Mouse (Mus musculus): ENCODE results near the gene Nostrin.

Nostrin gene

DNA sequence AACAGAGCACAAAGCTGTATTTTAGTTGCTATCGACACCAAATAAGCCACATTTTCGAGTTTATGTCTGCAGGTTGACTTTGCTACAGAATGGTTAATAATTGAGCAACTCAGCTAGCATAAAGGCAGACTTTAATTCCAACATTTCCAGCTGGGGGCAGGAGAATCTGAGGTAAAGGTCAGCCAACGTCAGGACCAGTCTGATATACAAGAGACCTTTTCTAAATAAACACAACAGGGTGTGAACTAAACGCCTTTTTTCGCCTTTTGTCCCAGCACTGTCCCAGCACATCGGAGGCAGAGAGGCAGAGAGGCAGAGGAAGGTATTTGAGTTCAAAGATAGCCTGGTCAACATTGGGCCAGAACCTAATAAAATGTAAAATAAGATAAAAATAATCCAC, 69.6 kb downstream of the Nostrin start:
- DNase-seq (ENCODE audit: low read depth) = peak; percentile 9

DNA sequence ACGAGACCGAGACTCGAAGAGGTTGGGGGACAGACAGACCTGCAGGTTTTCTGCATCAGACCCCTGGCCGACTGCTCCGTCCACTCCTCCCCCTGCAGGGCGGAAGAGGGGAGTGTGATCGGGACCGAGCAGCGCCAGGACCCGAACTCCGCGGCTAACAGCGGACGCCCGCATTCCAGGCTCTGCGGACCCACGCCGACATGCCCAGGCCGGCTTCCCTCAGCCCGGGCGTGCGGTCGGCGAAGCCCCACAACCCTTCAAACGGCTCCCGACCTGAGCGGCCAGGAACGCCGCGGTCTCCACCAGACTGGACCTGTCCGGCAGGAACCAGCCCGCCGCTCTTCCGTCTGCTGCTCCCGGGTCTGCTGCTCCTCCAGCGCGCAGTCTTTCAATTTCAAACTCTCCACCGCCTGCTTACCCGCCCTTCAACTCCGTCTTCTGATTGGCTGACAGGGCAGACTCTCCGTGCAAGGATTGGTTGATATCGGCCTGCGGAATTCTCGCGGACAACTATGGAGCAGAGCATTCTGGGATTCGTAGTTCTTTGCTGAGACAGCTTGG, 70.3 kb downstream of the Nostrin start, which contains the start of gene Spc25:
Gene Spc25, minus strand, starts transcription at position 404 of the 561 bp plus-strand sequence.
- peak; percentile 95 for DNase-seq (ENCODE audit: low read depth)

DNA sequence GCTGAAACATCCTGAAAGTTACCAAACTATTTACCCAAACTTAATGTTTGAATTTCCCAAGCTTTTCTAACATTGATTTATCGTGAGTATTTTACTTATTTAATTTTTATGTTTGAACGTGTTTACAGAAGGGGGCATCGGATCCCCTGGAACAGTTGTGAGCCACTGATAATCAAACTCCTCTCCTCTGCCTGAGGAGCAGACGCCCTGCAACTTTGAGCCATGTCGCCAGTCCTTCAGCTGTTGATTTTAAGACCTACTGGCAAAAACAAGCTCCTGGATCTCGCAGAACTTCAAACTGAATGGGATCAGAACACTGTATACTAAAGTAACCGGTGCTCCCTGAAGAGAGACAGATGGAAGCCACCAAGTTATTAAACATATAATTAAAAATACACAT, 70.9 kb downstream of the Nostrin start:
- no peak for DNase-seq (ENCODE audit: low read depth)

DNA sequence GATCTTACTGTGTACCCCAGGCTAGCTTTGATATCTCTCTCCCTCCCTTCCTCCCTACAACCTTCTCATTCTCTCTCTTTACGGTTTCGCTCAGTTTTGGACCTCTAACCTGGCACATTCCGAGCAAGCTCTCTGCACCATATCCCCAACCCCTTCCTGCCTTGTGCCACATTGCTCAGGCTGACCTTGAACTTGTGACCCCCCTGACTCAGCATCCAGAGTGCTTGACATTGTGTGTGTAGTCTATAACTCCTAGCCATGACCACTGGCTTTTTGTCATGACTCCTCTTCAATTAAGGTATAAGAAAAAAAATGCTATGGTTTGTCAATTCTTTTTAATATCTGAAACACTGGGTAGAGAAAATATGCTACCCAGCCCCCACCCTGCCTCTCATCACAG, 74.1 kb downstream of the Nostrin start:
- DNase-seq (ENCODE audit: low read depth) = no peak

DNA sequence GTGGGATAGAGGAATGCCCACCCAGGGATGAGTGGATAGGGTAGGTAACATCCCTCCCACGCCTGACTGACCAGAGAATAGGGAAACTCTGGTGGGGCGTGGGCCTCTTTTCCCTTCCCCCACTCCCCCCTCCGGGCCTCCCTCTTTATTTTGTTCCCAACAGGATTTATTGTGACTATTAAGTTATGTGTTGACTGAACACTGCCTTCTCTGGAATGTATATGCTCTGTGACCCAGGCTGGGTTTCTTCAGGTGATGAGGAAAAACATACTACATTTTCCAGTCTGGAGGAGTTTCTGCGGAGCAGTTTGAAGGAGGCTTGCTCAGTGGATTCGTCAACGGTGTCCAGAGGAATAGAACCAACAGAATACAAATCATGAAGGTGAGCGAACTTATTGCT, 75.2 kb downstream of the Nostrin start, which contains the start of gene G6pc2:
Gene G6pc2, plus strand, starts transcription at position 301 of the 400 bp plus-strand sequence.
- no peak for DNase-seq (ENCODE audit: low read depth)

DNA sequence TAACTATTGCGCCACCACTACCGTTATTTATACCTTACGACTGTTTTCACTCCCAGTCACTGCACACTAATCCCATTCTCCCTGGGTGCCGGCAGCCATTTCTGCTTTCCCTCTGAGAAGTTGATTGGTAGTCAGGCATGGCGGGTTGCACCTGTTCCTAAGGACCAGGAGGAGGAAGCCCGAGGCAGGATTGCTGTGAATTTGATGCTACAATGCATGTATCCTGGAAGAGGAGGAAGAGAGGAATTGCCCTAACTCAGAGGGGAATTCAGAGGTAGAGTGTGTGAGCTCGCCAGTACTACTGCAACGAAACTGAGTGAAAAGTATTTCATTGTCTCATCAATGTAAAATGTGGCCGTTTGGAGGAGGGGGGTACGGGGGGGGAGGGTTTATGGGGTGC, 77.1 kb downstream of the Nostrin start:
- no peak for DNase-seq (ENCODE audit: low read depth)

DNA sequence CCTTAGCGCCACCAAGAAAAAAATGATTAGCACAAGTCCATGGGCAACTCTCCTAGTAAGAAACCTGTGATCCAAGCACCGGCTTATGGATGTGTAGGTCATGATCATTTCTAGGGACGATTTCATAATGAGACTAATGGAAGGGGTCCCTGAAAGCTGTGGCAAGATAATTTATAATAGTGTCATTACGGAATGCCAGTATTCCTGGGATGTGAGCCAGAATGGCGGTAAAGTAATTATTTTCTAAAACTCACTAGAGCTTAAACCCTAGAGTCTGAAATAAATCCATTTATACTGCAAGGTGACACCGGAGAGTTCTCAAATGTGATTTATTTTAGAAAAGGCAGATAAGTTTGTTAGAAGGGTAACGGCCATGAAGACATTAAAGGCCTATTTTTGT, 79.6 kb downstream of the Nostrin start:
- no peak for DNase-seq (ENCODE audit: low read depth)

DNA sequence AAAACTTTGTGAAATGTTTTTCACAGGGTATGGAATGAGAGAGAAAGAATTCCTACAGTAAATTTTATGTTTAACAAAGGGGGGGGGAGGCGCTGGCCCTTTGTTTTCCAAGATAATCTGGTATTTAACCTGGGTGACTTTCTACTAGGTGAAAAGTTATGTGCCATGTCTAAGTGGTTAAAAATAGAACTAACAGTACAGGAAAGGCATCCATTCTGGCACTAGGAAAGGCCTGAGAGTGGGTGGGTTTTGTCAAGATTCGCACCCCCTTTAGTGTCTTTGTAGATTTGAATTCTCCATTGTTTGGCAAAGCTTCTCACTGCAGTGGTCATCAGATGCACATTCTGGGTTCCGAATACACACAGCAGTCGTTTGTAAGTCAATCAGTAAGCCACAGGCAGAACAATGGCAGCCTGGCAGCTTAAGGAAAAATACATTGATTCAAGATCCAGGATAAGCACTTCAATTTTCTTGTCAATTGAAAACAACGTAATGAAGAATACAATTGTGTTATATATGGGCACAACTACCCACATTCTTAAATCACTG, 86.3 kb downstream of the Nostrin start:
- no peak for DNase-seq (ENCODE audit: low read depth)

DNA sequence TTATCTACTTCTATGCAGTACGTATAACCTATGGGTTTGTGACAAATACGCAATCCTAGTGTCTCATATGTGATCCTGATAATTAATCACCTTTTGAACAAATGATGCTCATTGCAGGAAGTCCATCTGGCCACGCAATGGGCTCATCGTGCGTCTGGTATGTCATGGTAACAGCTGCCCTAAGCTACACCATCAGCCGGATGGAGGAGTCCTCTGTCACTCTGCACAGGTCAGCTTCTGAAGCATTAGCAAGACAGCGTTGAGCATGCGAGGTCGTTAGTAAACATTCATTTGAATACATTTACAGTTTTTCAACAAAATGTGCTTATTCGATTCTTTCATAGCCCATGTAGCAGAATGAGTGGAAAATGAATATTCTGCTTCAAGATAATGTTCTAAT, 87.2 kb downstream of the Nostrin start:
- DNase-seq (ENCODE audit: low read depth) = no peak

DNA sequence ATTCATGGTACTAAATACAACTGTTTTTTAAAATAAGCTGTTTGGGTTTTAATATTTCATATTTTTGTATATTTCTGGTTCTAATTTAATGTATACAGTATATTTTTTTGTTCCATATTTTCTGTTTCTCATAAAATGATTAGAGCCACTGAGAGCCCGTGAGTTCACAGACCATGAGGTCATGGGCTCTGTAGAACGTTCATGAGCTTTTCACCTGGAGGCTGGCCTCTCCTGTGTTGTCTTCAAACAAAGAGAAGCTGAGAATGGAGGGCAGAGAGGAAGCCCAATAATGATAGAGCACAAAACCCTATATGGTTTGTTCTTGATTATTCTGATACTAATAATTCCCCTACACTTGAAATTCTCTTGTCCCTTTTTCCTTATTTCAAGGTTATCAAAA, 89.1 kb downstream of the Nostrin start:
- DNase-seq (ENCODE audit: low read depth) = no peak

DNA sequence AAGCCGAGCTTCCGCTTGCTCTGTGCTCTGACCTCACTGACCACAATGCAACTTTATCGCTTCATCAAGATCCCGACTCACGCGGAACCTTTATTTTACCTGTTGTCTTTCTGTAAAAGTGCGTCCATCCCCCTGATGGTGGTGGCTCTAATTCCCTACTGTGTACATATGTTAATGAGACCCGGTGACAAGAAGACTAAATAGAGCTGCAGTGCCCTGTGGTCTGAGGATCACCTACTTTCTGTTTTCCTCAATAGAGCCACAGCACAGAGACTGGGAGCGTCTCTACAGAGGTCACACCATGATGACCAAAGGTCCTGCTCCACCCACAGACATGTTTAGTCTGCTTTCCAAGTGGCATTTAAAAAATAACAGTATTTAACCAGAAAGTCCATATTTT, 91.3 kb downstream of the Nostrin start:
- DNase-seq (ENCODE audit: low read depth) = no peak

DNA sequence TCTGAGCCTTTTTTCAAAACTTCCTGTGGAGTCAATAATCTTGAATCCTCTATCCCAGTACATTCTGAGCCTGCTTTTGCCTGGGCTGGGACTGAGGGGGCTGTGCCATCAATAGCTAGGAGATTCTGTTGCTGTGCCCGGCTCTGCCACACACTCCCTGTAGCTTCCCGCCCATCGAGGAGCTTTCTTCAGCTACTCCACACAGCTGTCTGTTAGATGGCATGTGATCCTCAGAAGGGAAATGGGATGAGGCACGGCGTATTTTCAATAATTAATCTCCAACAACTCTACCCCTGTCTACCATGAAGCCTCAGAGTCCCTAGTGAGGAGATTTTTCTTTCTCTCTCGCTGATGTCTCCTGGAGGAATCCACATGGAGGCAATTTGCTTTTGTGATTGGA, 93.0 kb downstream of the Nostrin start:
- no peak for DNase-seq (ENCODE audit: low read depth)

DNA sequence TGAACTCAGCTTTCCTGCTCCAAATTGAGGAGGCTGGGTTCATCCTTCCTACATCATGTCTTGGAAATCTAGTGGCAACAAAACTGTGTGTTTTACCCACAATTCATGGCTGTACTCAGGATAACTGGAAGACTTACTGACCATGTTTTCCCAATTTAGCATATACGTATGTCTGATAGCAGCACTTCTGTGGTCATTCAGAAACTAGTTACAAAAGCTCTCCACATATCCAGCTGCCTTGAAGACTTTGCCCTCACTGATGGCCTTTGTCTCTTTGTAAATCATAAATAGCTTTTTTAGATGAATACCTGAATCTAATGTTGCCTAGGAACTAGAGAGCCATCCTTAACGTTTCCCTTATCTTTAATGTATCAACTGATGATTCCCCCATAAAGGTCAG, 94.5 kb downstream of the Nostrin start:
- no peak for DNase-seq (ENCODE audit: low read depth)

DNA sequence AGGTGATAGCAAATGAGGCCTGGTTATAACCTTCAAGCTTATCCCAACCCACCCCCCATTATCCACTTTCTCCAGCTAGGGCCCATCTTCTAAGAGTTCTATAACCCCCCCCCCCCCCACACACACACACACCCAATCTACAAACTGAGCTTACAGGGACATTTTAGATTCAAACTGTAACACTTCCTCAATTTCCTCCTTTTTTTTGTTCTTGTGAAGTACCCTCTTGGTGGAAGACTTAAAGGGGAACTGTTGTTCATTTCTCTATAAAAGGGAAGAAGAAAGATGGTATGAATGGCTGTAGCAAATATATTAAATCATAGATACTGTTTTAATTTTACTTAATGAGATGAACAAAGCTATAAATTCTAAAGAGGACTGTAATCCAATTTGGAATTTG, 96.5 kb downstream of the Nostrin start:
- no peak for DNase-seq (ENCODE audit: low read depth)

DNA sequence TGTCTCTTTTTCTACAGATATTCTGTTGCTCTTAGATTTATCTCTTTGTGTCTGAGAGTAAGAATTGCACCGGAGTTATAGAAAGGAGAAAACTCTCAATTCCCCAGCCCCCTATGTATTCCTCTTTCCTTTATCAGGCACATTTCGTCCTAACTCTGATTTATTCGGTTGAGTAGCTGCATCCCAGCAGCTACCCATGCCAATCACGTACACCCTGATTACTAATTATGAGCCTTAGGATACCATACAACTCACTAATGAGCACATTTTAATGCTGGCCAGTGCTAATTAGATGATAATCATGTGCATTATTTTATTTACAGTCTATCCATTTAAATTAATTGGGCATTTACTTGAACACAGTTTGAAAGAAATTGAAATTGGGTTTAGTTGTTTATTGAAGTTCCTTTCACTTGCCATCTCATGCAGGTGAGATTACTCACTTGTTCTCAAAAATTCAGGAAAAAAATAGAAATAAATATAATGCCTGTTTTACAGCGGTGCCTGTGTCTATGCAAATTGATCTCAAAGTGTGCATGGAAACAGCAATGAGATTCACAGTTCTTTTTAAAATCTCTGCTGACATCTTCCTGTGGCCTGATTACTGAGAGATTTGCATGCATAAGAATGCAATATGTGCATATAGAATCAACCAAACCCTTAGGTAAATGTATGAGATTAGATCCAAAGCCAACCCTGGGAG, 99.5 kb downstream of the Nostrin start:
- DNase-seq (ENCODE audit: low read depth) = no peak

Measured in naive thymus-derived CD4-positive, alpha-beta T cell, adult 2 months (primary cell).